Mouse (Mus musculus) CD4-positive, CD25-positive, alpha-beta regulatory T cell, adult 4 months (primary cell): ENCODE data around the gene Mbd5. TPM values are rescaled to one million over a fixed set of nuclear protein-coding genes. Genes with fewer than 3 reads are reported as not detected.
"Not testable (repeated sequence)": the region's sequence is repeated elsewhere in the genome, so short reads cannot be mapped to it uniquely, and the experiment has no call there.

Experiments
- ATAC-seq: one replicate; pipeline ENCODE4 v1.8.0; 2017
- polyA plus RNA-seq, 2 experiments: library from polyadenylated mRNA; unstranded; fragments of 100-300 nt; shearing (Covaris generic); gene quantifications; one replicate each; pipeline ENCODE4 v1.2.1; 2017

Mbd5 gene
- polyA plus RNA-seq, 2 experiments from 2014 or later = 25.0 to 29.3 TPM

DNA sequence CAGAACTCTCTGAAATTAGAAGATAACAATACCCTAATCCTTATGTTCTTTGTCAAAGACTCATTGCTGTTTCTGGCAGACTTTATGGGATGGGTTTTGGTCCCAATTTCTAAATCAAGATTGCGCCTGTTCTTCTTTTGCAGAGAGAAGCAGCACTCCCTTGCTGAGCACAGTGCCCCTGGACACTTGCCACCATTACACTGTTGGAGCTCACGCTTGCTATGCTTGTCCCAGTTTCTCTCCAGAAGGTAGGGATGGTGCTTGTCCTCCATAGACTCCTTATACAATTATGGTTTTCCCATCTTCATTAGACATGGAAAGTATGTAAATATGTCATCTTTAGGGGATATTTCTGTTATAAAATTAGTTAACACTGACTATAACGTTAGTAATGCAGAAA is 220.5 kb downstream of the Mbd5 start:
- no peak for ATAC-seq

DNA sequence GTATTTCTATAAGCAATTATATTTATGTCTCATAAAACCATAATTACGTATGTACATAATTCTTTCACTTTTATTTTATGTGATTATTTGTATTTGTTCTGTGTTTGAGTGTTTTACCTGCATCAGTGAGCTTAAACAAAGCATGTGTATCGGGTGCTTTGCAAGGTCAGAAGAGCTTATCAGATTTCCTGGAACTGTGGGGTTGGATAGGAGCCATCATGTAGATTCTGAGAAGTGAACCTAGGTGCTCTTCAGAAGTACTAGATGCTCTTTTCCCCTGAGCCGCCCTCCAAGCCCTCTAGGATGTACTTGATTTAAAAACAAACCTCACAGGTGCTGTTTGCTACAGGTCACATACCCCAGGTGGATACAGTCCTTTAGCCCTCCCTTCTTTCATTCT is 227.7 kb downstream of the Mbd5 start:
- peak; percentile 84 for ATAC-seq

DNA sequence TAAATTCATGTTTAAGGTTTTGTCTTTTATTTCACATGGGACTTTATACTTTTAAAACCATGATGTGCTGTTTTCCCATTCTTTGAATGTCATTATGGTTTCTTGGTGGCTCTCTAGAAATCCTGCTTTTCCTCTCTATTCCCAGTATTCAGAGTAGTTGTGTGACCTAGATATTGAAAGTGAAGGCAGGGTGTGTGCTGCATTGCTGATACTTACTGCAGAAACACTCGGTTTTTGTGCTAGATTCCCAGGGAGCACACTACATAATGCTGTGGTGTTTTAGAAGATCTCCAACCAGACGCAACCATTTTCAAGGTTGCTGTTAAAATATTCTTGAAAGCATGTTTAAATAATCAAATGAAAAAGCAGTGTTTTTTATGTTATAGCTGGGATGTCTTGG is 241.7 kb downstream of the Mbd5 start:
- no peak for ATAC-seq

DNA sequence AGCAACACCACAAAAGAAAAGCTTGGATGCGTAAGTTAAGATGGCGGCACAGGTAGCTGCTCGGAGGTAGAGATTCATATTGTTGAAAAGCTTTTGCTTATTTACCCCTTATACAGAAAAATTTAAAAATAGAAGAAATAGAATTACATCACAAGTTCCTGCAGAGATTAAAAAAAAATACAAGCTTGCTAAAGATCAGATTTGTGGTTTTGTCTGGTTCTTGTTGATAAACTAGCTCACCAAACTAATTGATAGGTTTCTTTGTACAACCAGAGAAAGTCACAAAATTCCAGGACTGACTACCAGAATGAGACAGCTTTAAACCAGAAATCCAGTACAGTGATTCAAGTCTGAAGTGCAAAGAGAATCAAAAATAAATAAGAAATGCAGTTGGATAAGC is 242.4 kb downstream of the Mbd5 start:
- ATAC-seq = no peak

DNA sequence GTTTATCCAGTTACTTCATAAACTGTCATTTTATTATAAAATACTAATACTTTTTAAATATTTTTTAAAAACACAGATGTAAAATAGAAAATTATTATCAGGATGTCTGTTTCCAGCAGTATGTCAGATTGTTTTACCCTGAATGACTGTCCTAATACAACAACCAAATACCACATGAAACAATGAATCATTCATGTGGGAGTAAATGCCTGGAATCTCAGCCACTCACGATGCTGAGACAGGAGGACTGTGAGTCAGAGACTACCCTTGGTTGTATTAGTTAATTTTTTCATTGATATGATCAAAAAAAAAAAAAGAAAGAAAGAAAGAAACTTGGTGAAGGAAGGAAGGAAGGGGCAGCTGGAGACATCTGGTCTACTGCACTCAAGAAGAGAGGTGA is 254.8 kb downstream of the Mbd5 start:
- ATAC-seq = no peak

DNA sequence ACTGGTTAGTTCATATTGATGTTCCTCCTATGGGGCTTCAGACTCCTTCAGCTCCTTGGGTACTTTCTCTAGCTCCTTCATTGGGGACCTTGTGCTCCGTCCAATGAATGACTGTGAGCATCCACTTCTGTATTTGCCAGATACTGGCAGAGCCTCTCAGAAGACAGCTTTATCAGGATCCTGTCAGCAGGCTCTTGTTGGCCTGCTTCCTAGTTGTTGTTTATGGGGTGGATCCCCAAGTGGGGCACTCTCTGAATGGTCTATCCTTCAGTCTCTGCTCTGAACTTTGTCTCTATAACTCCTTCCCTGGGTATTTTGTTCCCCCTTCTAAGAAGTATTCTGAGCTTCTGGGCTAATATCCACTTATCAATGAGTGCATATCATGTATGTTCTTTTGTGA is 256.4 kb downstream of the Mbd5 start:
- ATAC-seq = not testable (repeated sequence)

DNA sequence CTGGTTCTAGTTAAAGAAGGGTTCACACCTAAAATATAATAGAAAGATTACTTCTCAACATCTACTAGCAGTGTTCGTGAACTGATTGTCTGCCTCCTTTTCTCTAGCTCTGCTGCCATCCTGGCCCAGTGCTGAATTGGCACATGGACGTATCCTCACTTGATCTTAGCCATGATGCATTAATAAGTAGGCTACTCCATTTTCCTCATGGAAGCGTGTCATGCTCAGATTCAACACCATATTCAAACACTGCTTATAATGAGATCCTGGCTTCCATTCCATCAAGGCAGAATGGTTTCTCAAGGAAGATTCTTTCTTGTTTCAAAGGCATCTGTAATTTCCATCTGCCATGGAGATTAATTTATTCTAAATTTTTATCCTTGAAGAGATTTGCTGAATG is 260.0 kb downstream of the Mbd5 start:
- ATAC-seq = no peak

DNA sequence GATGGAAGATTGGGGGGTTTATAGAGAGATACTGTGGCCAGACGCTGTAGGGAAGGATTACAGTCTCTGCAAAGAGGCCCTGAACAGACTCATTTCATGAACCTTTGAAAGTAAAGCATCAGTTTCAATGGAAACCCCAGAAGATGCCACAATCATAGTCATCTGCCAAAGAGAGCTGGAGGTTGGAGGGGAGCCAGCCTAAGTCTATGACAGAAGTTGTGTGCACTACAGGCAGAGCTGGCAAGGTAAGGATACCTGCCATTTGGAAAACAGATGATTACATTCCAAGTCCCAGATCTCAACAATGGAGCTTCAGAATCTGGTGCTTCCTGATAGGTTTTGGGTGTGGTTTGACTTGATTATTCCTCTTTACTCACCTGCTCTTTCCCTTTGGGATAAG is 261.1 kb downstream of the Mbd5 start:
- no peak for ATAC-seq

DNA sequence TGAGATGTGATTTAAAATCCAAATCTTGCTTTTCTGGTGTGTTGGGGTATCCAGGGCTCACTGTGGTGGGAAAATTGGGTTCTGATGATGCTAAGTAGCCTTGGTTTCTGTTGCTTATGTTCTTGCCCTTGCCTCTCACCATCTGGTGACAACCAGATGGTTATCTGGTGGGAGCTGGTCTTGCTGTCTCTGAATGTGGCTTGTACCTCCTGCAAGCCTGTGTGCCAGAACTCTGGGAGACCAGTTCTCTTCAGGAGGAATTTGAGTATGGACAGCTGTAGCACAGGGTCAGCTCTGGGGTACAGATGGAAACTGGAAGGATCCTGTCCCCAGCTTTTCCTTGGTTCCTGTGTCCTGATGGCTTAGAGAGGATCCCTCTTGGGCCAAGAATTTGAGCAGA is 280.4 kb downstream of the Mbd5 start:
- ATAC-seq = no peak

DNA sequence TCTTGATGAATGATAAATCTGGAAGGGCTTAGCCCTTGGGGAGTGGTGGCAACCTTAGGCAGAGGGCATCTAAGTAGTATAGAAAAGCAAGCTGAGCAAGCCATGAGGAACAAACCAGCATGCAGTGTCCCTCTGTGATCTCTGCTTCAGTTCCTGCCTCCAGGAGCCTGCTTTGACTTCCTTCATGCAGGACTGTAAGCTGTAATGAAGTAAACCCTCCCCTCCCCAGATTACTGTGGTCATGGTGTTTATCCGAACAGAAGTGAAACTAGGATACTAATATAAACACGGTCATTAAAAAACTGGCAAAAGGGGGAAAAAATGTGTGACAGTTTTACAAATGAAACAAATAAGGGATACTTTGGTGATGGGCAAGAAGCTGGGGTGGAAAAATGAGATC is 284.8 kb downstream of the Mbd5 start:
- no peak for ATAC-seq

DNA sequence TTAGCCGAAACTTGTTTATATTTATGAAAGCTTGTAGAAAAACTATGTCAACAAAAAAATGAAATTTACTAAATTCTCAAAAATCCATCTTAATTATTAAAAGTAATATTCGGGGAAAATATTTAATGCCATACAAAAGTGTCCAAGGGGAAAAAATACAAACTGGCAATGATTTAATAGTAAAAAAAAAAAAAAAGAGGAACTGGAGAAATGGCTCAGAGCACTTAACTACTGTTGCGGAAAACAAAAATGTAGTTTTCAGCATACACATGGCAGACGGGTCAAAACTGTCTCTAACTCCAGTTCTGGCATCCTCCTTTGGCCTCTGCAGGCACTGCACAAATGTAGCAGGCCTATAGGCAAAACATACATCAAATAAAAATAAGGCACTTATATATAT is 292.4 kb downstream of the Mbd5 start:
- ATAC-seq = no peak

DNA sequence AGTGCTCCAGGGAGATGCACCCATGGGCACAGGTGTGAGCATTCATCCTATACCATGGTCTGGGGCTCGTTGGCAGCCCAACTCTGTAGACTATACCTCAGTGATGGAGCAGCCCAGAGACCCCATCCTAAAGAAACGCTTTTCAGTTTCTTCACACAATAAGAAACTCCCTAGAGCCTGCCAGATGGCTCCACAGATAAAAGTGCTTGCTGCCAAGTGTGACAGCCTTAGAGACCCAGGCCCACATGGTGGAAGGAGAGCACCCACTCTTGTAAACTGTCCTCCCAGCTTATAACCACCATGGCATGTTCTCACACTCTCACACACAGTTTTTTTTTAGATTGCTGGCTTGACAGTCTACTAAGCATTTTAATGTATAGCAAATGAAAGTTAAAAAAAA is 314.8 kb downstream of the Mbd5 start:
- ATAC-seq = no peak

DNA sequence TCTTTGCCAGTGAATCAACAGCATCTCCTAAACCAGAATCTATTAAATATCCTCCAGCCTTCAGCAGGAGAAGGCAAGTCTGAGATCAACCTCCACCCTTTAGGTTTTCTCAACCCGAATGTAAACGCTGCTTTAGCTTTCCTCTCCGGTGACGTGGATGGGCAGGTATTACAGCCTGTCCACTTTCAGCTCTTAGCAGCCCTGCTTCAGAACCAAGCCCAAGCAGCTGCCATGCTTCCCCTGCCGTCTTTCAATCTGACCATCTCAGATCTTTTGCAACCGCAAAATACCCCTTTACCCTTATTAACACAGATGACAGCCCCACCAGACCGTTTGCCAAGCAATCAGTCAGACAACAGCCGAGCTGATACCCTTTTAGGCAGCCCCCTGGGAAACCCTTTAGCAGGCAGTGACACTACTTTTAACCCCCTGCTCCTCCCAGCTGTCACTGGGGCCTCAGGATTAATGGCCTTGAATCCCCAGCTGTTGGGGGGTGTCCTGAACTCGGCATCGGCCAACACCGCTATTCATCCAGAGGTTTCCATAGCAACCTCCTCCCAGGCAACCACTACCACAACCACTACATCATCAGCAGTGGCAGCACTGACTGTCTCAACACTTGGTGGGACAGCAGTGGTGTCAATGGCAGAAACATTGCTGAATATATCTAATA is 323.1 kb downstream of the Mbd5 start:
- no peak for ATAC-seq

DNA sequence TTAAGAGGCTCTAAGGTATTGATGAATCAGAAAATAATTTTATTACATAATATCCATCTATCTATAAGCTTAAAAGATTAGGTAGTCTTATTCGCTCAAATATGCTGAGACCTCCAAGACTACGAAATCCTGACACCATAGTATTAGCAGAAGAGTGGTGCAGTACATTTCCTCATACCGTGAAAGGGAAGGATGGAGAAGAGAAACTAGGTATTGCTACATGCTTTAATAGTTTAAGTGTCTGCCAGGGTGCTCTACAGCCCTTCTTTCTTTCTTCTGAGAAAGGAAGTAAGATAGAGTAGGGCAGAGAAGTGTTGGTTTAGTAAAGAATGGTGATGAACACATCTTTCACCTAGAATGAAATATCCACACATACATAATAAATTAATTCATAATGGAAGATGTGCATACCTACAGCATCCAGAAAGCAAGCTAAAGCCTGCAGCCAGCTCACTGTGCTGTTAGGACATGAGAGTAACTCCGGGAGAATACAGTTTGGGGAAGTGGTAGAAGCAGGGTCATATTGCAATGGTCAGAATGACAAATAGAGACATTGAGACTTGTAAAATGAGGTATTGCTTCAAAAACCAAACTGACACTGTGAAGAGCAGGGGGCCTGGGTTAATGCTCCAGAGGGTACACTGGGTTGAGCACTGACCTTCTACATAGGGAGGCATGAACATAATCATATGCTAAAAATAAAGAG is 326.9 kb downstream of the Mbd5 start:
- ATAC-seq = no peak

DNA sequence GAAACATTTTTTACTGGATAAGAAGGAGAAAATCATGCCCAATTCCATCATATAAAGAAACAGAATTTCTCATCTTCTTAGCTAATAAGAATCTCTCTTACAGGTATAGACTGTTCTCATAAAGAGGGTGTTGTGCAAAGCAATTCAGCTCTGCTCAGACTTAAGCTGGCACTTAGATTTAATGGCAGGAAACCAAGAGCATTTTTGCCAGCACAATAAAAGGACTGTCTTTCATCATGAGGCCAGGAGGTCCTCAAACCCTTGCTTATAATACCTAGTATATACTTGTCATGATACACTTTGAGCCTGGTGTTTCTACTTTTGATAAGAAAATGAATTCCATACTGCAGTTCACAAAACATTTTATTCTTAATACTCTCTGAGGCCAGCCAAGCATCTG is 331.2 kb downstream of the Mbd5 start:
- ATAC-seq = no peak

DNA sequence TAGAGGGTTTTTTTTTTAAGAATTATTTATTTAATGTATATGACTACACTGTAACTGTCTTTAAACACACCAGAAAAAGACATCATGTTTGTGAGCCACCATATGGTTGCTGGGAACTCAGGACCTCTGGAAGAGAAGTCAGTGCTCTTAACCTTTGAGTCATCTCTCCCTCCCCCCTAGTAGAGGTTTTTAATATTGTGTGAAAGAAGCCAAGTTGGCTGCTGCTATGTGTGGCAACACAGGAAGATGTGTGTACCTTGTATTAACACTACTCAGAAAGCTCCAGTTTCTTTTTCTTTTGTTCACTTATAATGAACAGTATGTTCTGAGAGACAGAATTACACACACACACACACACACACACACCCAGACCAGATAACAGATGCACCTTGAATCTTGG is 334.3 kb downstream of the Mbd5 start:
- peak; percentile 50 for ATAC-seq

DNA sequence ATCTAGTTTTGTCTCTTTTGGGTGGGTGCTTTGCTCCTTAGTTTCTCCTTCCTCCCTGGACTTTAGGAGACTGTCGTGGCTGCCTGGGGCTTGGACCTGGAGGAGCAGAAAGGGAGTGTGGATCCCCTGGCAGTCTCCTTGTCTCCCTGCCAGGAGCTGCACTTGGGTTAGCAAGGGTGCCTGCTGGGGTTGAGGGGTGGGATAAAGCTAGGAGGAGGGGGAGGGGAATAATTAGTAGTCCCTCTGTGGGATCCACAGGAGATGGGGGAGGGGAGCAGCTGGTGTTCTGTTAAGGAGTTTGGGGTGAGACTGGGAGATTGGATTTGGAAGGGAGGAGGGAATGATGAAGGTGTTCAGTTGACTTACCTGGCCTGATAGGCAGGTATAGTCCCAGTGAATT is 337.7 kb downstream of the Mbd5 start:
- no peak for ATAC-seq

DNA sequence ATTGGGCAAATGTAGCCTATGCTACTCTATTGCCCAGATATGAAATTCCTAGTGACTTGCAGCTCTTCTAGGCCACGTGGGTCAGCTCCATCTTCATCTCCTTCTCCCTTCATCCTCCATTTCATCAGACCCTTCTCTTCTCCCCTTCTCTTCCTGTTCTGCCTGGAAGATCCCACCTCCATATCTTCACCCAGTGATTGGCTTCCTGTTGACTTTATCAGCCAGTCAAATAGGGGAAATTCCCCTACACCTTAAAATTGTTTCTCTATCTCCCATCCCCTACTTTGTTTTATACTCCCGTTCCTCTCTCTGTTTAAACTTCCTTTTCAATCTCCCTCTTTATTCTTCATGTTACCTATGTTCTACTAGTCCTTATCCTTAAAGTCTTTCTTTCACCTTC is 342.4 kb downstream of the Mbd5 start:
- ATAC-seq = peak; percentile 84

DNA sequence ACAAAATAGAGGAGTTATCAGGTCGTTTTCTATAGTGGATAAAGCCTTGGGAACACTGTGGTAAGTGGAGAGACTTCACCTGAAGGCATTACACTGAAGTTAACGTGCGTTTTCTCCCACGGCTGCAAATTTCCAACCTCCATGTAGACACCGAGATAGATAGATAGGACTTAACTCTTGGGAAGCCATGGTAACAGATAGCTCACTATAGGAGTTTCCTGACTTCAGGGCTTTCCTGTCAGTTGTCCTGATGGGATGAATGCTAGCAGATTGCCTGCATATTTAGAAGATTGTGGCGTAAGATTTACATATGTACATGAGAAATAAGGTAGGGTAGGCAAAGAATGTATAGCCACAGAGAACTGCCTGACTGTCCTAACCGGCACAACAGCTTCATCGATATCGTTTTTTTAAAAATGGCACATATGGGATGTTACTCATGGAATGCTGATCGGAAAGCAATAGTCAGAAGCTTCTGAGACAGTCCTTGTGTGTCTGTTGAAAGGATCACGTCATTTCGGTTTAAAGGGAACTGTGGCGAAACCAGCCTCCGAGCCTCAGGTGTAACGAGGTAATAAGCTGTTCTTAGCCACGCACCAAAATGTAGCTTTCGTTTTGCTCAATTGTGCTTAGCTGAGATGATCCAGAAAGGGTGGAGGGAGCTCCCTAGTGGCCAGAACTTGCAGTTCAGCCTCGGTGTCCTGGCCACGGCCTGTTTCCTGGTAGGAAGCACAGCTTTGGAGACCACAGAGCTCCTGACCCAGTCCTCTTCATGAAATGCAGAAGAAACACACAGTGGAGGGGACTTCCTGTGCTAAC is 363.5 kb downstream of the Mbd5 start:
- peak; percentile 100 for ATAC-seq

DNA sequence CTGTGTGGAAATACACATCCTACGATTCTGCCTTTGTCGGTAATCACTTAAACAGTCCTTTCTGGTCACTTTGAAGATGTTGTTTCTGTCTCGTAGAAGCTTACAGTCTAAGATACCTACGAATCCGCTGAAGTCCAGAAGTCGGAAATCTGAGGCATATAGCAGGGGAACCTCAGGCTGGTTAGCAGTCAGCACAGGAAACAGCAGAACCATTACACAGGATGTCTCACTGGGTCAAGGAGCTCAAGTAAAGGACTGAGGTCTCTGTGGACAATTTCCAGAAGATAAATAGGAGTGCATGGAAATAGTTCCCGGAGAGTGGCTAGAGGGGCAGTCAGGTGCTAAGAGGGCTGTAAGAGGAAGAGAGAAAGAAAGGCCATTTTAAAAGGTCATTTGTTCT is 384.3 kb downstream of the Mbd5 start:
- peak; percentile 31 for ATAC-seq

DNA sequence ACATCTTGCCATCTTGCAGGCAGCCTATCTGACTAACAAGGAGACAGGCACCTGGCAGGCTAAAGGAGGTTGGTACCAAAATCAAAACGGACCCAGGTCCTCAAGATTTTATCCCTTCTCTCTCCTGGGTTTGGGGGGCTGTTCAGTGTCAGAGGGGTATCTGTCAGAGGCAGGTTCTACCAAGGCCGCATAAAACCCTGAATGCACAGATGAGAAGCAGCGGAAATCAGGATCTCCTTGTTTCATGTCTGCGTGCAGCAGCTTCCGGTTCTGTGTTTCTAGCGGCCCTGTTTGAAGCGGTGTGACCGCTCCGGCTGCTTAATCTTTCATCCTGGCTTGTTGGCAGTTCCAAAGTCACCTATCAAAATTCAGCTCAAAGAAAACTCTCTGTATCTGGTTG is 386.0 kb downstream of the Mbd5 start:
- ATAC-seq = no peak

DNA sequence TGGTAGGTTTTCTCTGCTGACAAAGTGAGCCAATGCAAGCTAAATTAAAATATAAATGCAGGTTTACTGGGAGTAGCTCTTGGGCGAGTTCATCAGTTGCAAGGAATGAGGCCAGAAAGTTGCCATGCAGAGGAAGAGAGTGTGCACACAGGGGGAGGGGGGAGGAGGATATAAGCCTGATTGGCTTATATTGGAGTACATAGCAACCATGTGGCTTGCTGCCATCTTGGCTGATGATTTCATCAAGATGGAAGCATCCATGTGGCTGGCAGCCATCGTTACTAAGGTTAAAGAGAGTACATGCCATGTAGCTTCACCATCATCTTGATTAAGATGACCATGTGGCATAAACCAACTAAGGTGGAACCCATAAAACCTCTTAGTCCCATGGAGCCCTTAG is 395.0 kb downstream of the Mbd5 start:
- no peak for ATAC-seq

DNA sequence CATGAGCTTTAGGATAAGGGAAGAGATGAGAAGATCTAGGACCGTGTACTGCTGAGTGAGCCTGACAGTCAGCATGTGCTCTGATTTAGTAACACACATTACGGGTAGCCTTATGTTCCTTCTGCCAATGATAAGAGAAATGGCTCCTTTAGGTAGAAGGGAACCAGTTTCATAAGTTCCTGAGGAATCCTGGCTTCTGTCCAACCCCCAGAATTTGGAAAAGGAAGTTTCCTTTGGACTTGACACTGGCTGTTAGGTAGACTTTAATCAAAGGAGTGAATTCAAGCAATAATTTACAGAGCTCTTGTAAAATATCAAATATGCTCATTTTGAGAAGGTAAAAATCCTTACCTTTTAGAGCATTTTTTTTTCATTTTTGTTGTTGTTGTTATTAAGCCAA is 396.5 kb downstream of the Mbd5 start:
- no peak for ATAC-seq

DNA sequence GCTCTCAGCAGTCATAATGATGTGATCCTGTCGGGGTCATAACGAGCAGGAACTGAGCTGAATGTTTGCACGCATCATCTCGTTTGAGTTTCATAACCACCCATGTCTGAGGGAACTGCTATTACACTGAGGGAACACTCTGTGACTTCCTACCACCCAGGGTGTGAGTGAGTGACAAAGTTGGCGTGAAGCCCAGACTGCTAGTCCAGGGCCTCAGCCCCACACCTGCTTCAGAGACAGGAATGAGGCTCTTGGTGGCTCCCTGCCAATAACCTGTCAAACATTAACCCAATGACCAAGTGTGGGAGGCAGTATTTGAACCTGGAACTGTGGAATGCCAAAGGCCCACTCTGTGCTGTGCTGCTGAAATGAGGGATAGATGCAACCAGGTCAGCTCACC is 400.5 kb downstream of the Mbd5 start:
- no peak for ATAC-seq
